8 mouse cellular contexts compared by ENCODE assay signal in the genomic region with DNA sequence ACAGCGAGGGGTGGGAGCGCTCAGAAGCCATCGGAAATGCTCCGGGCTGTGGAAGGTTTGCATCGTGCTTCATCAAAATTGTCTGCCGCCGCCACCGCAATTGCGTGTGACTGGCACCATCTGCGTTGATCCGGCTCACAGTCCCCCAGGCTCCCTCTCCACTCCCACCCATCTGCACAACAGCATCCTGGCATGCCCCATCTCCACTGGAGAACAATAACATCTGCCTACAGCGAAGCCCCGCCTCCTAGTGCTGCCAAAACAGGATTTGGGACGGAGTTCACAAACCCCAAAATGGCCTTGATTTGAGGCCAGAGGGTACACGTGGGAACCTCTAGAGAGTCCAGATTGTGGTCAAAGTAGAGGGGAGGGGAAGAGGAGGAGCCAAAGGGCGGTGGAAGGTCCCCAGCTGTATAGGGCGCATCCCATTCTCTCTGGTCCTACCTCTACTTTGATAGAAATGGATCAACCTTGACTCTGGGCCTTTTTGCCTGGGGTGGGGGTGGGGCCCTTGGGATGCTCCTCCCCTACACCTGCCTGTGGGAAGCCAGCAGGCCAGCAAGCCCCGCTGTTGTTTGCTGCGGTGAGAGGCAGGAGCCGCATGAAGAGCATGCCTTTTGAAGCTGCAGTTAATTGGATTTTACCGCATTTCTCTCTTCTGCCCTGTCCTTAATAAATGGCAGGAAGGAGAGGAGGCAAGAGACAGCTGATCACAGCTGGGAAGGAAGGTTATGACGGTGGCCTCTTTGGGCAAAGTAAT.
A peak's percentile ranks its signal among the peaks of the same experiment; 100 is the strongest.
DNase-seq lines count a peak whose midpoint lies in the region; ATAC-seq and TF ChIP-seq lines count a peak whose summit lies in the region.

No protein-coding gene starts in this region.

- peaks cover 10% of the 10 kb centered on the region for H3K4me1 ChIP-seq in kidney, embryonic 16.5 days (ENCODE audit: insufficient read depth, low read length)
- H3K4me1 ChIP-seq in hindbrain, embryonic 15.5 days (replicated peaks): peaks cover 31% of the 10 kb centered on the region
- peaks cover 45% of the 10 kb centered on the region for H3K4me1 ChIP-seq in midbrain, embryonic 15.5 days

- peak overlapping the region; percentile 17; the same call in 1 of the 2 replicates for H3K4me2 ChIP-seq in kidney, embryonic 16.5 days (replicated peaks; ENCODE audit: low read depth, low read length)
- H3K4me2 ChIP-seq in hindbrain, embryonic 15.5 days: peak overlapping the region; percentile 31
- H3K4me2 ChIP-seq in midbrain, embryonic 15.5 days: peak overlapping the region; percentile 36

- DNase-seq in kidney, postnatal 25 days: no peak
- DNase-seq in brain, embryonic 14.5 days (ENCODE audit: low read depth): peak; percentile 82
- no peak for DNase-seq in adipocyte (ENCODE audit: low spot score)
- no peak for DNase-seq in cerebellum, postnatal 36 days
- DNase-seq in frontal cortex, postnatal 14 days (ENCODE audit: low spot score in 2 of 2): no peak

- H3K9ac ChIP-seq in kidney, embryonic 16.5 days (replicated peaks; ENCODE audit: low read length): no peak overlapping the region
- H3K9ac ChIP-seq in hindbrain, embryonic 15.5 days: no peak overlapping the region
- no peak overlapping the region for H3K9ac ChIP-seq in midbrain, embryonic 15.5 days

- H3K9me3 ChIP-seq in kidney, embryonic 16.5 days (ENCODE audit: low read length): no peaks in the 10 kb centered on the region
- no peaks in the 10 kb centered on the region for H3K9me3 ChIP-seq in hindbrain, embryonic 15.5 days
- H3K9me3 ChIP-seq in midbrain, embryonic 15.5 days: no peaks in the 10 kb centered on the region

- ATAC-seq in kidney, embryonic 16.5 days (ENCODE audit: low FRiP score, low TSS enrichment): peak; percentile 41; the same call in 1 of the 2 replicates
- ATAC-seq in hindbrain, embryonic 15.5 days (ENCODE audit: low FRiP score, low read depth): 0 out of 2 replicates have a peak, but pooled peaks have one; percentile 36
- ATAC-seq in midbrain, embryonic 15.5 days (replicated peaks): peak; percentile 58

- H3K27ac ChIP-seq in kidney, embryonic 16.5 days (ENCODE audit: low read length): no peak overlapping the region
- H3K27ac ChIP-seq in hindbrain, embryonic 15.5 days (replicated peaks): peak overlapping the region; percentile 50
- peak overlapping the region; percentile 74 for H3K27ac ChIP-seq in midbrain, embryonic 15.5 days

- H3K4me3 ChIP-seq in kidney, embryonic 16.5 days (ENCODE audit: low read length): no peak overlapping the region
- H3K4me3 ChIP-seq in hindbrain, embryonic 15.5 days: no peak overlapping the region
- H3K4me3 ChIP-seq in midbrain, embryonic 15.5 days: no peak overlapping the region

- H3K36me3 ChIP-seq in kidney, embryonic 16.5 days (ENCODE audit: insufficient read depth, low read length): no peaks in the 10 kb centered on the region
- H3K36me3 ChIP-seq in hindbrain, embryonic 15.5 days: no peaks in the 10 kb centered on the region
- H3K36me3 ChIP-seq in midbrain, embryonic 15.5 days (replicated peaks): no peaks in the 10 kb centered on the region

- 19% methylated on average over 22 of the region's 22 CpGs for WGBS in kidney, embryonic 16.5 days
- 9% methylated on average over 22 of the region's 22 CpGs for WGBS in hindbrain, embryonic 15.5 days
- WGBS in midbrain, embryonic 15.5 days: 4% methylated on average over 22 of the region's 22 CpGs

- TF ChIP-seq POLR2A in brain, embryonic 14.5 days (IDR thresholded peaks at IDR 0.05; ENCODE audit: borderline replicate concordance, extremely low read depth, insufficient read depth, insufficient read length, poor library complexity, severe bottlenecking): no peak

- TF ChIP-seq CTCF in brain, embryonic 14.5 days (IDR thresholded peaks at IDR 0.05; ENCODE audit: borderline replicate concordance, extremely low read depth, insufficient read depth, insufficient read length): no peak

- peaks cover 8% of the 10 kb centered on the region; the same call in 1 of the 2 replicates for H3K27me3 ChIP-seq in kidney, embryonic 16.5 days (ENCODE audit: insufficient read depth, low read length)
- no peaks in the 10 kb centered on the region for H3K27me3 ChIP-seq in hindbrain, embryonic 15.5 days
- H3K27me3 ChIP-seq in midbrain, embryonic 15.5 days (replicated peaks): no peaks in the 10 kb centered on the region; the same call in 1 of the 2 replicates
